22 mouse cellular contexts compared by ENCODE assay signal in the genomic region with DNA sequence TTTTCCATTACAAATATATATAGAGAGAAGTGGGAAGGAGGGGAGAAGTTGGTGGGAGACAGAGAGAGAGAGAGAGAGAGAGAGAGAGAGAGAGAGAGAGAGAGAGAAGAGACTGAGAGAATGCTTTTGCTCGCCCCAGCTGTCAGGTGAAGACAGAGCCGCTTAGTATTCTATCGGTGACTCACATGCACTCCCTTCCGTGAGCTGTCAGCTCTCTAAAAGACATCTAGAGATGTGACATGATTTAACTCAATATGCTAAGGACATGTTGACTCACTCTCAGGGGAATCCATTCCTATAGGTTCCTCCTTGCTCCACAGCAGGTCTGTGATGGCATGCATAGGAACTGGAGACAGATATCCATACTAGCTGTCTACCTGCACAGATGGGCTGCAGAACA.
"Had no signal": no experiment of that assay in that cellular context is flagged by ENCODE, and none has a peak within 500 bp of the region (broad histone marks: within the 10 kb centered on the region; RNA-seq: fewer than 3 reads in every experiment).

No protein-coding gene starts in this region.

- H3K27me3 ChIP-seq: limb, embryonic 13.5 days; liver, embryonic 12.5 days; liver, embryonic 15.5 days; lung, embryonic 15.5 days; megakaryocyte, embryonic 14.5 days; midbrain, embryonic 12.5 days; stomach, embryonic 15.5 days had no signal

- DNase-seq: kidney, adult 2 months; kidney, postnatal 25 days; layer of hippocampus, adult 9-11 months; liver; lung, adult 18-20 months; lung, postnatal 10 days; lung, postnatal 36 days; right cerebral cortex, adult 18-20 months; right cerebral cortex, postnatal 14 days; right cerebral cortex, postnatal 4 days; thymus, adult 18-20 months; thymus, postnatal 36 days had no signal

- H3K4me3 ChIP-seq: layer of hippocampus, adult 2 months; limb, embryonic 10.5 days; limb, embryonic 13.5 days; liver, embryonic 12.5 days; liver, embryonic 15.5 days; lung, embryonic 15.5 days; megakaryocyte, embryonic 14.5 days; midbrain, embryonic 12.5 days; stomach, embryonic 15.5 days had no signal

- H3K4me2 ChIP-seq: limb, embryonic 13.5 days; liver, embryonic 12.5 days; liver, embryonic 15.5 days; lung, embryonic 15.5 days; midbrain, embryonic 12.5 days; stomach, embryonic 15.5 days had no signal

- H3K9ac ChIP-seq: limb, embryonic 13.5 days; liver, embryonic 12.5 days; liver, embryonic 15.5 days; lung, embryonic 15.5 days; midbrain, embryonic 12.5 days; stomach, embryonic 15.5 days had no signal

- ATAC-seq: liver, embryonic 12.5 days had no signal

- H3K9me3 ChIP-seq: limb, embryonic 10.5 days; limb, embryonic 13.5 days; liver, embryonic 12.5 days; liver, embryonic 15.5 days; lung, embryonic 15.5 days; megakaryocyte, embryonic 14.5 days; midbrain, embryonic 12.5 days; stomach, embryonic 15.5 days had no signal

- H3K27ac ChIP-seq: kidney, postnatal 0 days; layer of hippocampus, adult 2 months; limb, embryonic 10.5 days; limb, embryonic 13.5 days; liver, embryonic 12.5 days; liver, embryonic 15.5 days; lung, embryonic 15.5 days; midbrain, embryonic 12.5 days; stomach, embryonic 15.5 days had no signal

- H3K36me3 ChIP-seq: limb, embryonic 10.5 days; limb, embryonic 13.5 days; liver, embryonic 12.5 days; liver, embryonic 15.5 days; lung, embryonic 15.5 days; midbrain, embryonic 12.5 days; stomach, embryonic 15.5 days had no signal

- H3K4me1 ChIP-seq: limb, embryonic 10.5 days; limb, embryonic 13.5 days; liver, embryonic 12.5 days; liver, embryonic 15.5 days; megakaryocyte, embryonic 14.5 days; midbrain, embryonic 12.5 days; stomach, embryonic 15.5 days had no signal
